Mouse (Mus musculus): ENCODE results near the gene Il31ra. TPM values are rescaled to one million over a fixed set of nuclear protein-coding genes. Genes with fewer than 3 reads are reported as not detected.

The Il31ra gene
- polyA plus RNA-seq, 1 experiment from 2014 or later, result 0.08 TPM

GRCm38 (mm10) chr13:112560554-112561138 is 33.5 kb downstream of the Il31ra start:
- Histone ChIP-seq H3K27ac (replicated peaks) (no peak overlapping the region), H3K4me1 (replicated peaks) (no peaks in the 10 kb centered on the region), H3K36me3 (replicated peaks) (no peaks in the 10 kb centered on the region), H3K4me2 (no peak overlapping the region), H3K4me3 (replicated peaks) (no peak overlapping the region), H3K9ac (no peak overlapping the region), H3K27me3 (no peaks in the 10 kb centered on the region), H3K9me3 (replicated peaks) (no peaks in the 10 kb centered on the region)
- WGBS (ENCODE audit: insufficient replicate concordance), result 75% methylated on average over 6 of the region's 6 CpGs
- no peak for ATAC-seq (ENCODE audit: insufficient read depth)

DNA sequence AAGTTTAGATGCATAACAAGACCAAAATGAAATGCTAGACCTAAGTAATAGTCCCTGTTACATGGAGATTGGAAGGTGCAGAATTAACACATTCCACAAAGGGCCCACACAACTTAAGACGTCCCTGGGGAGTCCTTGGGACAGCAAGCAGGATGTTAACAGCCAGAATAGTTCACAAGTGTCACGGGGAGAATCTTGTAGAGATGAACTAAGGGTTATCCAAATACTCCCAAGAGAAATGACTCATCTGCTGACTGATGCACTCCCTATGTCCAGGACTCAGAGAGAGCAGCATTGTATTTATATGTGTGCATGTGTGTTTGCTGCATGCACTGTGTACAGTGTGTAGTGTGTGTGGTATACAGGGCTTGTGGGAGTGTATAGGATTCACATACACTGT is 37.7 kb downstream of the Il31ra start:
- H3K9ac ChIP-seq, result no peak overlapping the region
- no peak for ATAC-seq (ENCODE audit: insufficient read depth)
- 35% methylated on average over 2 of the region's 2 CpGs for WGBS (ENCODE audit: insufficient replicate concordance)
- H3K4me2 ChIP-seq, result no peak overlapping the region
- H3K27me3 ChIP-seq, result no peaks in the 10 kb centered on the region
- H3K27ac ChIP-seq (replicated peaks), result no peak overlapping the region
- no peaks in the 10 kb centered on the region for H3K36me3 ChIP-seq (replicated peaks)
- no peaks in the 10 kb centered on the region for H3K4me1 ChIP-seq (replicated peaks)
- no peaks in the 10 kb centered on the region for H3K9me3 ChIP-seq (replicated peaks)
- no peak overlapping the region for H3K4me3 ChIP-seq (replicated peaks)

GRCm38 (mm10) chr13:112553304-112553703 is 40.9 kb downstream of the Il31ra start:
- ATAC-seq (ENCODE audit: insufficient read depth), result no peak
- Histone ChIP-seq H3K27me3 (no peaks in the 10 kb centered on the region), H3K4me3 (replicated peaks) (no peak overlapping the region), H3K4me1 (replicated peaks) (no peaks in the 10 kb centered on the region), H3K9ac (no peak overlapping the region), H3K36me3 (replicated peaks) (no peaks in the 10 kb centered on the region), H3K9me3 (replicated peaks) (no peaks in the 10 kb centered on the region), H3K27ac (replicated peaks) (no peak overlapping the region), H3K4me2 (no peak overlapping the region)
- 75% methylated on average over 5 of the region's 5 CpGs for WGBS (ENCODE audit: insufficient replicate concordance)

GRCm38 (mm10) chr13:112551641-112552548 is 42.3 kb downstream of the Il31ra start:
- Histone ChIP-seq H3K4me1 (replicated peaks) (no peaks in the 10 kb centered on the region), H3K36me3 (replicated peaks) (no peaks in the 10 kb centered on the region), H3K4me3 (replicated peaks) (no peak overlapping the region), H3K4me2 (no peak overlapping the region), H3K27me3 (no peaks in the 10 kb centered on the region), H3K9ac (no peak overlapping the region), H3K9me3 (replicated peaks) (no peaks in the 10 kb centered on the region), H3K27ac (replicated peaks) (no peak overlapping the region)
- 37% methylated on average over 7 of the region's 7 CpGs for WGBS (ENCODE audit: insufficient replicate concordance)
- no peak for ATAC-seq (ENCODE audit: insufficient read depth)

DNA sequence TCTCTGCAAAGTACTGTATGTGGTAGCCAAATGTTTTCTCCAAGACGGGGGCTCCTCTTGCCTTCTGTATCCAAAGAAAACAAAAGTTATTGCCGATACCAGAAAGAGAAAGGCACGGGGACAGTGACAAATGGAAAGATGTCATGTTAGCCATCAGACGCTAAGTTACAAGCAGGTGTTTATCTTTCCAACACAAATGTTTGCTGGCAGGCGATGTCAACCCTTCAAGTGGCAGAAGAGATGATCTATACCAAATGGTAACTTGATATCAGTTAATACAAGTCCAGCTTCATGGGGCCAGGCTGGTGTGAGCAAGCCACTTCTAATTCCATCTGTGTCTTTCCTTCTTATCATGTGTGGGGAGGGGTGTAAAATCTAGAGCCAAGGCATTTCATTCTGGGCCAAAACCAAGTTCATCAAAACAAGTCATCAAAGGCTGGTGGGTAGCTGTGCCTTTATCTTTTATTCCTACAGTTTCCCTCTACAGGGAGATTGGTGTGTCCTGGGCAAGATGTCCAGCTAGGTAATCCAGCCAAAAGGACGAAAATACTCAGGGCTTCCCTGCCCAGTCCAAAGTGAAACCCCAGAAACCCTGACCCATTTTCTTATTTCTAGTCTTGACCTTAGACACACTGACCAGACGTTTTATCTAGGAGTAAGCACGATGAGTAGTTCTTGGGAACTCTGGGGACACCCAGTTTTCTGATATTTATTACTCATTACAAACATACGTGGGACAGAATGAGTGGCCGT is 52.8 kb downstream of the Il31ra start:
- Histone ChIP-seq H3K27ac (replicated peaks) (no peak overlapping the region), H3K4me2 (peak overlapping the region; percentile 33), H3K4me3 (replicated peaks) (no peak overlapping the region), H3K4me1 (replicated peaks) (peaks cover 20% of the 10 kb centered on the region), H3K36me3 (replicated peaks) (no peaks in the 10 kb centered on the region), H3K27me3 (no peaks in the 10 kb centered on the region), H3K9me3 (replicated peaks) (no peaks in the 10 kb centered on the region), H3K9ac (no peak overlapping the region)
- peak; percentile 78 for ATAC-seq (ENCODE audit: insufficient read depth)
- 38% methylated on average over 10 of the region's 10 CpGs for WGBS (ENCODE audit: insufficient replicate concordance)

- H3K9me3 ChIP-seq (replicated peaks), result no peaks in the 10 kb centered on the region
- peaks cover 20% of the 10 kb centered on the region for H3K4me1 ChIP-seq (replicated peaks)
- no peaks in the 10 kb centered on the region for H3K36me3 ChIP-seq (replicated peaks)
- ATAC-seq (ENCODE audit: insufficient read depth), result no peak
- no peak overlapping the region for H3K4me2 ChIP-seq
- H3K4me3 ChIP-seq (replicated peaks), result no peak overlapping the region
- no peaks in the 10 kb centered on the region for H3K27me3 ChIP-seq
- no peak overlapping the region for H3K9ac ChIP-seq
- H3K27ac ChIP-seq (replicated peaks), result no peak overlapping the region
- 46% methylated on average over 3 of the region's 3 CpGs for WGBS (ENCODE audit: insufficient replicate concordance)
Observed at GRCm38 (mm10) chr13:112540616-112541015, 53.5 kb downstream of the Il31ra start.

GRCm38 (mm10) chr13:112537065-112537464 is 57.1 kb downstream of the Il31ra start:
- no peak for ATAC-seq (ENCODE audit: insufficient read depth)
- no peak overlapping the region for H3K27ac ChIP-seq (replicated peaks)
- no peaks in the 10 kb centered on the region for H3K27me3 ChIP-seq
- no peaks in the 10 kb centered on the region for H3K36me3 ChIP-seq (replicated peaks)
- 49% methylated on average over 7 of the region's 7 CpGs for WGBS (ENCODE audit: insufficient replicate concordance)
- H3K9me3 ChIP-seq (replicated peaks), result no peaks in the 10 kb centered on the region
- peaks cover 19% of the 10 kb centered on the region for H3K4me1 ChIP-seq (replicated peaks)
- no peak overlapping the region for H3K4me3 ChIP-seq (replicated peaks)
- no peak overlapping the region for H3K9ac ChIP-seq
- no peak overlapping the region for H3K4me2 ChIP-seq

- Histone ChIP-seq H3K36me3 (replicated peaks) (no peaks in the 10 kb centered on the region), H3K4me3 (replicated peaks) (no peak overlapping the region), H3K4me1 (replicated peaks) (peaks cover 14% of the 10 kb centered on the region), H3K27me3 (no peaks in the 10 kb centered on the region), H3K27ac (replicated peaks) (no peak overlapping the region), H3K9me3 (replicated peaks) (no peaks in the 10 kb centered on the region), H3K4me2 (no peak overlapping the region), H3K9ac (no peak overlapping the region)
- WGBS (ENCODE audit: insufficient replicate concordance), result 48% methylated on average over 4 of the region's 4 CpGs
- no peak for ATAC-seq (ENCODE audit: insufficient read depth)
Observed at GRCm38 (mm10) chr13:112536611-112537010, 57.5 kb downstream of the Il31ra start.

- Histone ChIP-seq H3K4me3 (replicated peaks) (no peak overlapping the region), H3K9ac (no peak overlapping the region), H3K27me3 (no peaks in the 10 kb centered on the region), H3K36me3 (replicated peaks) (no peaks in the 10 kb centered on the region), H3K9me3 (replicated peaks) (no peaks in the 10 kb centered on the region), H3K4me1 (replicated peaks) (no peaks in the 10 kb centered on the region), H3K4me2 (no peak overlapping the region), H3K27ac (replicated peaks) (no peak overlapping the region)
- no peak for ATAC-seq (ENCODE audit: insufficient read depth)
- WGBS (ENCODE audit: insufficient replicate concordance), result 71% methylated on average over 9 of the region's 9 CpGs
Observed at GRCm38 (mm10) chr13:112533556-112533955, 60.6 kb downstream of the Il31ra start.

GRCm38 (mm10) chr13:112532235-112532634 is 61.9 kb downstream of the Il31ra start:
- no peaks in the 10 kb centered on the region for H3K36me3 ChIP-seq (replicated peaks)
- no peak overlapping the region for H3K9ac ChIP-seq
- no peaks in the 10 kb centered on the region for H3K4me1 ChIP-seq (replicated peaks)
- H3K9me3 ChIP-seq (replicated peaks), result no peaks in the 10 kb centered on the region
- 63% methylated on average over 6 of the region's 6 CpGs for WGBS (ENCODE audit: insufficient replicate concordance)
- no peak overlapping the region for H3K4me3 ChIP-seq (replicated peaks)
- no peak overlapping the region for H3K27ac ChIP-seq (replicated peaks)
- no peaks in the 10 kb centered on the region for H3K27me3 ChIP-seq
- no peak overlapping the region for H3K4me2 ChIP-seq
- no peak for ATAC-seq (ENCODE audit: insufficient read depth)

GRCm38 (mm10) chr13:112529893-112530292 is 64.3 kb downstream of the Il31ra start:
- Histone ChIP-seq H3K27ac (replicated peaks) (no peak overlapping the region), H3K36me3 (replicated peaks) (no peaks in the 10 kb centered on the region), H3K4me1 (replicated peaks) (no peaks in the 10 kb centered on the region), H3K27me3 (no peaks in the 10 kb centered on the region), H3K4me3 (replicated peaks) (no peak overlapping the region), H3K9ac (no peak overlapping the region), H3K4me2 (no peak overlapping the region), H3K9me3 (replicated peaks) (no peaks in the 10 kb centered on the region)
- 20% methylated on average over 3 of the region's 3 CpGs for WGBS (ENCODE audit: insufficient replicate concordance)
- ATAC-seq (ENCODE audit: insufficient read depth), result no peak

Measured in liver, embryonic 15.5 days (tissue).